In the genomic region with DNA sequence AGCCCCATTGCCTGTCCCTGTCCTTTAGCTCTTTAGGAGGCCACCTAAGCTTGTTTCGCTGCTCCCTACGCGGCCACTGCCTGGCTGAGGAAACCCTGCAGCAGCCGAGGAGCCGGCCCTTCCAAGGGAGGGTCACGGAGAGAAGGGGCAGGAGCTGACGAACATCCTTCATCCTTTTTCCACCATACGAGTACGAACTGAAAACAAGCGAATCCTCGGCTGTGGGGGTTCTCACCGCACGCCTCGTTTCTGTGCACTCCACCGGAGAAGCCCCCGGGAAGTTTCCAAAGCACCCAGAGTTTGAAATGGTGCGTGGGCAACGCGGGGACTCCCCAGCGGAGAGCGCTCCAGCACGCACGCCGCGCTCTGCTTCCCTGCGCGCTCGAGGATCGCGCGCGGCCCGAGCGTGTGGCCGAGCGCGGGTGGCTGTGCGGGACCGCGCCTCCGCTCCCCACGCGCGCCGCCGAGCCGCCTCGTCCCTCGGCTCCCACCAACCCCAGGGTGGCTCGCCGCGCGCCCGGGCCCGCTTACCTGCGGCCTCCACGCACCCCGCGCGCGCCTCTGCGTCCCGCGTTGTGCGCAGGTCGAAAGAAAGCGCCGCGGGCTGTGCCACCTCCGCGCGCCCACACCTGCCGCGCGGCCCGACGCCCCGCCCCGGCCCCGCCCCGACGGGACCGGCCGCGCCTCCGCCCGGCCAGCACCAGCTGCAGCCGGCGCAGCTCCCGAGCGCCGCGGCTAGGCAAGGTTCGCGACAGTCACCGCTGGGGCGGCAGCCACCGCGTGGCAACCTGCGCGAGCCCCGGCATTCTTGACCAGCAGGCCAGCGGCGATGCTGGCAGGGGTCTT, we compare ENCODE assay signal across 9 mouse cellular contexts. TPM values are rescaled to one million over a fixed set of nuclear protein-coding genes. Genes with fewer than 3 reads are reported as not detected.
A peak's percentile ranks its signal among the peaks of the same experiment; 100 is the strongest.
DNase-seq lines count a peak whose midpoint lies in the region; ATAC-seq lines count a peak whose summit lies in the region.
"Had no signal": no experiment of that assay in that cellular context is flagged by ENCODE, and none has a peak within 500 bp of the region (broad histone marks: within the 10 kb centered on the region; RNA-seq: fewer than 3 reads in every experiment).

No protein-coding gene starts in this region.

- under 1% methylated on average over 62 of the region's 104 CpGs for WGBS in hindbrain, embryonic 11.5 days
- under 1% methylated on average over 72 of the region's 104 CpGs for WGBS in lung, embryonic 16.5 days

- no peak overlapping the region for H3K27ac ChIP-seq in brown adipose tissue, adult 24 weeks (replicated peaks; ENCODE audit: low read depth, low read length)
- H3K27ac ChIP-seq in hindbrain, embryonic 11.5 days (ENCODE audit: low read depth, low read length), result no peak overlapping the region
- peak overlapping the region; percentile 27 for H3K27ac ChIP-seq in lung, embryonic 16.5 days (ENCODE audit: low read length)
- H3K27ac ChIP-seq: macrophage had no signal

- H3K9me3 ChIP-seq in hindbrain, embryonic 11.5 days (ENCODE audit: control insufficient read depth, low read length), result no peaks in the 10 kb centered on the region
- H3K9me3 ChIP-seq in lung, embryonic 16.5 days (ENCODE audit: control insufficient read depth, low read length), result no peaks in the 10 kb centered on the region

- peak overlapping the region; percentile 28; the same call in 1 of the 2 replicates for H3K9ac ChIP-seq in hindbrain, embryonic 11.5 days (ENCODE audit: low read depth, low read length)
- H3K9ac ChIP-seq in lung, embryonic 16.5 days (ENCODE audit: low read length), result peak overlapping the region; percentile 66

- H3K4me1 ChIP-seq in brown adipose tissue, adult 24 weeks (ENCODE audit: control insufficient read depth, insufficient read depth, insufficient read length, low read length), result no peaks in the 10 kb centered on the region; the same call in 1 of the 2 replicates
- H3K4me1 ChIP-seq in hindbrain, embryonic 11.5 days (replicated peaks; ENCODE audit: control insufficient read depth, insufficient read depth, low read length), result no peaks in the 10 kb centered on the region
- H3K4me1 ChIP-seq in lung, embryonic 16.5 days (replicated peaks; ENCODE audit: control insufficient read depth, insufficient read depth, low read length), result 0 out of 2 replicates have a peak, but pooled peaks cover 3% of the 10 kb centered on the region

- peak overlapping the region; percentile 5; the same call in 1 of the 2 replicates for H3K4me3 ChIP-seq in brown adipose tissue, adult 24 weeks (ENCODE audit: insufficient read depth, low read depth, low read length)
- H3K4me3 ChIP-seq in hindbrain, embryonic 11.5 days (ENCODE audit: low read depth, low read length), result peak overlapping the region; percentile 57
- H3K4me3 ChIP-seq in lung, embryonic 16.5 days (ENCODE audit: low read length), result peak overlapping the region; percentile 64

- peaks cover 15% of the 10 kb centered on the region for H3K27me3 ChIP-seq in hindbrain, embryonic 11.5 days (ENCODE audit: control insufficient read depth, insufficient read depth, low read length)
- peaks cover 30% of the 10 kb centered on the region for H3K27me3 ChIP-seq in lung, embryonic 16.5 days (ENCODE audit: control insufficient read depth, insufficient read depth, low read depth, low read length)

- peak; percentile 57; the same call in 1 of the 2 replicates for ATAC-seq in erythroblast, adult 5-6 weeks (replicated peaks; ENCODE audit: low FRiP score, poor library complexity, severe bottlenecking)
- peak; percentile 97 for ATAC-seq in hindbrain, embryonic 11.5 days (ENCODE audit: low FRiP score)
- peak; percentile 97 for ATAC-seq in lung, embryonic 16.5 days (ENCODE audit: low read depth)

- no peaks in the 10 kb centered on the region for H3K36me3 ChIP-seq in hindbrain, embryonic 11.5 days (ENCODE audit: control insufficient read depth, insufficient read depth, low read length)
- H3K36me3 ChIP-seq in lung, embryonic 16.5 days (ENCODE audit: control insufficient read depth, insufficient read depth, low read length), result no peaks in the 10 kb centered on the region

- DNase-seq in ES-CJ7 (ENCODE audit: low read depth, low spot score), result peak; percentile 63
- peak; percentile 76 for DNase-seq in hindbrain, embryonic 11.5 days (ENCODE audit: low spot score)
- peak; percentile 32 to 55 for DNase-seq in layer of hippocampus, postnatal 14 days (ENCODE audit: low spot score in 2 of 2)
- peak; percentile 55 for DNase-seq in ovary, postnatal 36 days (ENCODE audit: low spot score)
- peak; percentile 63 for DNase-seq in urinary bladder, adult 2 months (ENCODE audit: low spot score)

- H3K4me2 ChIP-seq in hindbrain, embryonic 11.5 days (replicated peaks; ENCODE audit: low read depth, low read length), result peak overlapping the region; percentile 87
- H3K4me2 ChIP-seq in lung, embryonic 16.5 days (ENCODE audit: low read depth, low read length), result peak overlapping the region; percentile 90

RNA-seq across cellular contexts. Expression of a gene that starts 58.1 kb away (rescaled TPM):
- not detected in 2 replicates for polyA plus RNA-seq in brown adipose tissue, adult 24 weeks (2012; ENCODE audit: insufficient read depth, insufficient read length, missing spikeins)
- total RNA-seq in erythroblast, adult 5-6 weeks (2015; ENCODE audit: low replicate concordance), result not detected in 2 replicates
- total RNA-seq in erythroblast, adult 5-6 weeks (2017; ENCODE audit: low replicate concordance), result not detected in 2 replicates
- not detected in 2 replicates for polyA plus RNA-seq in hindbrain, embryonic 11.5 days (2014; fragmentation: Nextera tagmentation; extraction: Ambion mirVana)
- total RNA-seq in layer of hippocampus, postnatal 14 days (2021), result not detected
- polyA plus RNA-seq in lung, embryonic 16.5 days (2015; fragmentation: Nextera tagmentation; extraction: Ambion mirVana), result not detected in 2 replicates
- 0.48 and 0.80 TPM in 2 replicates for polyA plus RNA-seq in urinary bladder, adult 2 months (2012; rRNA removed)
- polyA plus RNA-seq: macrophage had no signal

Comparison
In these comparisons a context has a peak if more than half of its experiments do, and no peak if none do; other contexts are left out.
1. H3K4me3 ChIP-seq: peak in every context shown above with its lines; median percentile 64 in lung, embryonic 16.5 days; 57 in hindbrain, embryonic 11.5 days; 5 in brown adipose tissue, adult 24 weeks.